Mouse (Mus musculus) liver, postnatal 0 days (tissue): Measurements from ENCODE around the gene Eef1a2. TPM values are rescaled to one million over a fixed set of nuclear protein-coding genes. Genes with fewer than 3 reads are reported as not detected.
A peak's percentile ranks its signal among the peaks of the same experiment; 100 is the strongest.
"Not testable (repeated sequence)": the region's sequence is repeated elsewhere in the genome, so short reads cannot be mapped to it uniquely, and the experiment has no call there.

Source experiments
- ATAC-seq: fragments of 200-750 bp; cut with Nextera tagmentation; 2 replicates; pipeline ENCODE4 v1.8.0; 2017; ENCODE audit warnings: mild to moderate bottlenecking, moderate library complexity
- DNase-seq: peaks from one replicate; pipeline ENCODE4 v3.0.0-alpha.2; 2016
- H3K27ac ChIP-seq: fragments of 300-500 bp; sonication (generic); 2 replicates; pipeline ENCODE4 v1.5.1; 2014; ENCODE audit warnings: antibody characterized with exemption, moderate library complexity, mild to moderate bottlenecking, low read depth
- H3K27me3 ChIP-seq: fragments of 300-500 bp; sonication (generic); 2 replicates; pipeline ENCODE4 v1.6.1; 2014; ENCODE audit warnings: low read length, control low read depth, mixed read lengths; ENCODE audit not compliant: insufficient read depth
- H3K36me3 ChIP-seq: fragments of 300-500 bp; sonication (generic); replicated peaks from 2 replicates; pipeline ENCODE4 v1.6.1; 2014; ENCODE audit warnings: mild to moderate bottlenecking, control low read depth, low read length, moderate library complexity, mixed read lengths; ENCODE audit not compliant: insufficient read depth
- H3K4me1 ChIP-seq: fragments of 300-500 bp; sonication (generic); 2 replicates; pipeline ENCODE4 v1.6.1; 2014; ENCODE audit warnings: antibody characterized with exemption, mild to moderate bottlenecking, control low read depth; ENCODE audit not compliant: insufficient read depth
- H3K4me2 ChIP-seq: fragments of 300-500 bp; sonication (generic); 2 replicates; pipeline ENCODE4 v1.6.1; 2014; ENCODE audit warnings: low read depth, mild to moderate bottlenecking, low read length, moderate library complexity, mixed read lengths
- H3K4me3 ChIP-seq: fragments of 300-500 bp; sonication (generic); 2 replicates; pipeline ENCODE4 v1.5.1; 2014; ENCODE audit warnings: low read depth, low read length
- H3K9ac ChIP-seq: fragments of 300-500 bp; sonication (generic); replicated peaks from 2 replicates; pipeline ENCODE4 v1.6.1; 2014; ENCODE audit warnings: mild to moderate bottlenecking, moderate library complexity
- H3K9me3 ChIP-seq: fragments of 300-500 bp; sonication (generic); 2 replicates; pipeline ENCODE4 v1.6.1; 2016; ENCODE audit warnings: mild to moderate bottlenecking, control low read depth, low read length, mixed read lengths
- CTCF ChIP-seq: sonication (generic); IDR thresholded peaks from 2 replicates; pipeline ENCODE4 v1.5.1; 2016; ENCODE audit warnings: antibody characterized with exemption, low read depth
- EP300 ChIP-seq: IDR thresholded peaks from 2 replicates; pipeline ENCODE4 v1.6.1; 2016; ENCODE audit warnings: antibody characterized with exemption, low read depth, mild to moderate bottlenecking
- WGBS: fragments of 180-500 bp; shearing (Covaris S2); extraction: QIAGEN DNeasy Blood & Tissue Kit; methylation state at CpG from one replicate; pipeline ENCODE4 v1.1.7; 2014; ENCODE audit not compliant: insufficient replicate concordance; 5-methylcytosine and 5-hydroxymethylcytosine counted together
- polyA plus RNA-seq: library from polyadenylated mRNA; unstranded; fragments of >200 nt; fragmentation: Nextera tagmentation; extraction: Ambion mirVana; gene quantifications from 2 replicates; pipeline ENCODE4 v1.2.1, GENCODE M21; 2015

Eef1a2 gene
- polyA plus RNA-seq, 1 experiment from 2014 or later, result not detected

GRCm38 (mm10) chr2:181196628-181197300 lies 40.0 kb upstream of the Eef1a2 start:
- ATAC-seq (peak; percentile 65; the same call in 1 of the 2 replicates), DNase-seq (no peak)
- Histone ChIP-seq H3K27ac (no peak overlapping the region), H3K4me2 (no peak overlapping the region), H3K9ac (no peak overlapping the region), H3K4me3 (no peak overlapping the region), H3K27me3 (no peaks in the 10 kb centered on the region), H3K4me1 (peaks cover 8% of the 10 kb centered on the region), H3K36me3 (no peaks in the 10 kb centered on the region), H3K9me3 (no peaks in the 10 kb centered on the region)
- 60% methylated on average over 4 of the region's 4 CpGs for WGBS
- TF ChIP-seq CTCF, result no peak
- no peak for TF ChIP-seq EP300

- peaks cover 20% of the 10 kb centered on the region for H3K4me1 ChIP-seq
- no peak for TF ChIP-seq CTCF
- no peak for TF ChIP-seq EP300
- no peak overlapping the region for H3K4me2 ChIP-seq
- 43% methylated on average over 3 of the region's 3 CpGs for WGBS
- H3K27ac ChIP-seq, result no peak overlapping the region
- no peaks in the 10 kb centered on the region for H3K36me3 ChIP-seq
- no peaks in the 10 kb centered on the region for H3K27me3 ChIP-seq
- H3K9me3 ChIP-seq, result no peaks in the 10 kb centered on the region
- DNase-seq (no peak), ATAC-seq (no peak)
- H3K9ac ChIP-seq, result no peak overlapping the region
- H3K4me3 ChIP-seq, result no peak overlapping the region
Observed at GRCm38 (mm10) chr2:181193044-181193443, 36.2 kb upstream of the Eef1a2 start.

DNA sequence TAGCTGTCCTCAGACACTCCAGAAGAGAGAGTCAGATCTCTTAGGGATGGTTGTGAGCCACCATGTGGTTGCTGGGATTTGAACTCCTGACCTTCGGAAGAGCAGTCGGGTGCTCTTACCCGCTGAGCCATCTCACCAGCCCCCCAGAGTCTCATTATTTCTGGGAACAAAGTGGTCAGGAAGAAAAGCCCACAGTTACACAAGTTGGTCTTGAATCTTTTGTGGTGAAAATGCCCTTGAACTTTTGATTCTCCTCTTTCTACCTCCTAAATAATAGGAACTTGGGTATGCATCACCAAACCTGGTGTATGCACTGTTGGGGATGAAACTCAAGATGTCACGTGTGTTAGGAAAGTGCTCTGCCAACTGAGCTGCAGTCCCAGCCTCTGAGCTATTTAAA lies 35.1 kb upstream of the Eef1a2 start:
- DNase-seq, result no peak
- Histone ChIP-seq H3K36me3 (no peaks in the 10 kb centered on the region), H3K9ac (no peak overlapping the region), H3K4me1 (peaks cover 20% of the 10 kb centered on the region), H3K27me3 (no peaks in the 10 kb centered on the region), H3K4me2 (no peak overlapping the region), H3K9me3 (no peaks in the 10 kb centered on the region), H3K27ac (no peak overlapping the region), H3K4me3 (no peak overlapping the region)
- no peak for TF ChIP-seq EP300
- no peak for TF ChIP-seq CTCF
- ATAC-seq, result no peak
- WGBS, result 70% methylated on average over 4 of the region's 4 CpGs

- H3K4me1 ChIP-seq, result peaks cover 18% of the 10 kb centered on the region
- H3K27me3 ChIP-seq, ATAC-seq, DNase-seq, H3K36me3 ChIP-seq, H3K9me3 ChIP-seq, H3K4me2 ChIP-seq, H3K4me3 ChIP-seq, H3K9ac ChIP-seq, H3K27ac ChIP-seq: not testable (repeated sequence)
- WGBS, result 60% methylated on average over 3 of the region's 4 CpGs
Observed at GRCm38 (mm10) chr2:181191385-181191784, 34.6 kb upstream of the Eef1a2 start.

DNA sequence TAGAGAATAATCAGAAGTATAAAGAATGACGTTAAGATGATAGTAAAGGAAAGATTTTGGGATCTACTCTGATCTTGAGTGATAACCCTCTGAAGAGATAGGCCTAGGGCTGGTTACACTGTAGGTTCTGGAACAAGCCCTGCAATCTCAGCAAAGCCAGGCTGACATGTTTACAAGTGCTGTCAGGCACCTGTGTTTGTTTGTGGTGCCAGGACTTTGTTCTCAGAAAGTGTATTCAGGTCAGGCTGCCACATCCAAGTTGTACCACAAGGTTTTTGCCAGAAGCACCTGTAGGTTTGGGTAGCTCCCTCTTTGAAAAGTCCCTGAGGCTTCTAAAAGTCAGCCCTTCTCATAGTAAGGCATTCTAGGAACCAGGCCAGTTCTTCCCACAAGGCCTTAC lies 32.5 kb upstream of the Eef1a2 start:
- no peak for ATAC-seq
- H3K4me2 ChIP-seq, result peak overlapping the region; percentile 99; the same call in 1 of the 2 replicates
- no peaks in the 10 kb centered on the region for H3K9me3 ChIP-seq
- no peaks in the 10 kb centered on the region for H3K36me3 ChIP-seq
- TF ChIP-seq EP300, result no peak
- no peak for TF ChIP-seq CTCF
- no peak overlapping the region for H3K9ac ChIP-seq
- H3K27ac ChIP-seq, result peak overlapping the region; percentile 95
- DNase-seq, result no peak
- no peak overlapping the region for H3K4me3 ChIP-seq
- peaks cover 15% of the 10 kb centered on the region for H3K4me1 ChIP-seq
- no peaks in the 10 kb centered on the region for H3K27me3 ChIP-seq
- 67% methylated on average over 1 of the region's 1 CpGs for WGBS

DNA sequence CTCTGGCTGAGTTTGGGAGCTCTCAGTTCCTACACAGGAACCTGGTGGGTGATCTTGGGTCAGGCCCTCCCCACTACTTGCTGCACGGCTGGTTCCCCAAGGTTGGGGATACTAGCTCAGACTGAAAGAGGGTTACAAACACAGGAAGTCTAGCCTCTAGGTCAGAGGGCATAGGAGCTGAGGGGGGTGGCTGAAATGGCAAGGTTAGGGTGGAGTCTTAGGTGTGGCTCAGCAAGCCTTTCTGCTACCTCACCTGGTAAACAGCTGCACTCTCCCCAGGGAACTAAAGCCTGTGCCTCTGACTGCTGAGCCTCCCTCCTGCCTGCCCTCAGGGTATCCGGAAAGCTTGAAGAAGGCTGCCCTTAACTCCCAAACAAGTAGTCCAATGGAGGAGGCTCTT lies 31.9 kb upstream of the Eef1a2 start:
- DNase-seq, result no peak
- WGBS, result 45% methylated on average over 2 of the region's 2 CpGs

More for the DNA sequence above, 31.9 kb upstream of the Eef1a2 start:
- H3K9me3 ChIP-seq, result no peaks in the 10 kb centered on the region
- H3K27ac ChIP-seq, result peak overlapping the region; percentile 95
- TF ChIP-seq CTCF, result no peak
- no peak for TF ChIP-seq EP300
- H3K4me3 ChIP-seq, result no peak overlapping the region
- peaks cover 15% of the 10 kb centered on the region for H3K4me1 ChIP-seq
- peak overlapping the region; percentile 41 for H3K9ac ChIP-seq
- peak overlapping the region; percentile 99 for H3K4me2 ChIP-seq
- no peak for ATAC-seq
- H3K36me3 ChIP-seq, result no peaks in the 10 kb centered on the region
- H3K27me3 ChIP-seq, result no peaks in the 10 kb centered on the region
